Mouse (Mus musculus): ENCODE results near the gene Epb41l3. TPM values are rescaled to one million over a fixed set of nuclear protein-coding genes. Genes with fewer than 3 reads are reported as not detected.

The Epb41l3 gene
- total RNA-seq, 2 experiments from 2014 or later, result 28.7 to 29.0 TPM

DNA sequence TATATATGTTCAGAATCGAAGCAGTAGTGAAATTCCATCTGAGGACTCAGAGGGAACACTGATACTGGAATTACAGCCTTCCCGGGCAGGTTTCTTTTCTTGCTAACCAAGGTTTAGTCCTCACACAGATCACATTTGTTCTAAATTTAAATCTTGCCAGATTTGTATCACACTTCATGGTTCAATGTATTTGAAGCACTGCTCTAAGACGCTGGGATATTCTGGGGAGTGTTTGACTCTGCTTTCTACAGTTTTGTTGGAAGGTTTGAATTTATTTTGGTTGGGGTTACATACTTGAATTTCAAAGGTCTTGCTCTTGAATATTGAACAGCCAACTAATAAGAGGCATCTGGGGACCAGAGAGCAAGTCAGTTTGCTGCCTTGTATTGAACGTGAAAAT is 234.4 kb downstream of the Epb41l3 start:
- intact Hi-C loops (cut with DNase I), result no loop called here
- DNase-seq, result no peak

DNA sequence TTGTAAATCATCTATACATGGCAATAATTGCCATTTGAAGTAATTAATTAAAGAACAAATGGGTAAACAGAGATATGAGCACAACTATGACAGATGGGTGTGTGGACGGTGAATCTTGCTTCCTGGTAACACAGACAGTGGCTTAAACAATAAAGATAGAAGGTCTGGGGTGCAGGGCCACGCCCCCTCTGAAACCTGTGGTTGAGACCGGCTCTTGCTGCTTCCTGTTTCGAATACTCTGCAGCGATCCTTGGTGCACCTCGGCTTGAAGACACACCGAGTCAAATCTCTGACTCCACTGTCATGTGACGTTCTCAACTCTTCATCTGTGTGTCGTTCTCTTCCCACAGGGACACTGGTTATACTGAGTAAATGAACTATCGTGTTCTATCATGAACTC is 245.0 kb downstream of the Epb41l3 start:
- intact Hi-C loops (cut with DNase I), result no loop called here
- DNase-seq, result no peak

DNA sequence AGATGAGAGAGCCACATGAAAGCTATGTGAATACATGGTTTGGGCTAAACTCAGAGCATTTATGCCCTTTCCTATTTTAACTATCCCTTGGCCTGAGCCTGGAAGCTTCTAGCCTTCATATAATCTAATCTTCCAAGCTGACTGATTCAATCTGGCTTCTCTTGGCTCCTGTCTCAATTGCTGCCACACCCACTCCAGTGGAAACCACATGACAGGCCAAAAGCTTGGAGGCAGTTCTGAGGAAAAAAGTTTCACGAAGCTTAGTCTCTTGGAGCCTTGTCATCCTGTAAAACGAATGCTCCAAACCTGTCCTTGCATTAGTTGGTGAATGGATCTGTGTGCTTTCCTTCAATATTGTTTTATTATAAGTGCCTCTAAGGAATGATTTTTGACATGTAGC is 247.2 kb downstream of the Epb41l3 start:
- no peak for DNase-seq

More for the DNA sequence above, 247.2 kb downstream of the Epb41l3 start:
- intact Hi-C loops (cut with DNase I), result no loop called here

Other genes starting within 250 kb of the Epb41l3 start
- under 1 TPM; 0.14 to 0.15 TPM for gene Tmem200c, start 249.1 kb upstream of the Epb41l3 start, total RNA-seq (2021)

Data from heart, postnatal 10 days (tissue).